Mouse (Mus musculus) adrenal gland, postnatal 14 days (tissue): ENCODE measurements at regions not wholly inside any gene's neighbourhood (a gene's known extent, or its start where the extent isn't known, plus 50 kb on each side); places are given as distances from the start of the nearest gene placed in this dataset.

ENCODE experiments used
- DNase-seq: peaks from one replicate; pipeline ENCODE4 v3.0.0; 2021; ENCODE audit warnings: mixed read lengths

GRCm38 (mm10) chr14:17347286-17347685 is 312.8 kb upstream of the Thrb start:
- peak; percentile 4 for DNase-seq

- DNase-seq = no peak
Observed at GRCm38 (mm10) chr14:17352324-17353037, 307.6 kb upstream of the Thrb start.

GRCm38 (mm10) chr14:17361910-17362309 is 298.2 kb upstream of the Thrb start:
- DNase-seq = no peak

GRCm38 (mm10) chr14:17402751-17403479 is 257.1 kb upstream of the Thrb start:
- peak; percentile 52 for DNase-seq

- DNase-seq = peak; percentile 64
Observed at GRCm38 (mm10) chr14:17405551-17406336, 254.3 kb upstream of the Thrb start.

GRCm38 (mm10) chr14:17406879-17407278 is 253.2 kb upstream of the Thrb start:
- DNase-seq = no peak

GRCm38 (mm10) chr14:17408343-17408742 is 251.7 kb upstream of the Thrb start:
- no peak for DNase-seq

- no peak for DNase-seq
Observed at GRCm38 (mm10) chr14:17408813-17409212, 251.2 kb upstream of the Thrb start.

GRCm38 (mm10) chr14:17409497-17409896 is 250.6 kb upstream of the Thrb start:
- no peak for DNase-seq

- DNase-seq = no peak
Observed at GRCm38 (mm10) chr14:17410752-17411151, 249.3 kb upstream of the Thrb start.

- DNase-seq = no peak
Observed at GRCm38 (mm10) chr14:17411299-17411698, 248.8 kb upstream of the Thrb start.

- no peak for DNase-seq
Observed at GRCm38 (mm10) chr14:17414246-17414888, 245.7 kb upstream of the Thrb start.

GRCm38 (mm10) chr14:17427751-17428150 is 232.3 kb upstream of the Thrb start:
- no peak for DNase-seq

- no peak for DNase-seq
Observed at GRCm38 (mm10) chr14:17429157-17429556, 230.9 kb upstream of the Thrb start.

GRCm38 (mm10) chr14:17433346-17433745 is 226.7 kb upstream of the Thrb start:
- no peak for DNase-seq

- DNase-seq = no peak
Observed at GRCm38 (mm10) chr14:17457946-17458345, 202.1 kb upstream of the Thrb start.

- DNase-seq = no peak
Observed at GRCm38 (mm10) chr14:17478963-17479362, 181.1 kb upstream of the Thrb start.

GRCm38 (mm10) chr14:17484866-17485265 is 175.2 kb upstream of the Thrb start:
- DNase-seq = no peak

- no peak for DNase-seq
Observed at GRCm38 (mm10) chr14:17513756-17514155, 146.3 kb upstream of the Thrb start.

GRCm38 (mm10) chr14:17522696-17523095 is 137.4 kb upstream of the Thrb start:
- no peak for DNase-seq

GRCm38 (mm10) chr14:17523916-17524315 is 136.1 kb upstream of the Thrb start:
- no peak for DNase-seq

- DNase-seq = no peak
Observed at GRCm38 (mm10) chr14:17539322-17539721, 120.7 kb upstream of the Thrb start.

- no peak for DNase-seq
Observed at GRCm38 (mm10) chr14:17556458-17556857, 103.6 kb upstream of the Thrb start.
